Mouse (Mus musculus) brain, embryonic 14.5 days (tissue): ENCODE measurements around the gene Flvcr1. TPM values are rescaled to one million over a fixed set of nuclear protein-coding genes. Genes with fewer than 3 reads are reported as not detected.
"Not testable (repeated sequence)": the region's sequence is repeated elsewhere in the genome, so short reads cannot be mapped to it uniquely, and the experiment has no call there.

Experiments used
- DNase-seq: peaks from one replicate; pipeline ENCODE4 v3.0.0-alpha.2; 2011; ENCODE audit warnings: low read depth
- CTCF ChIP-seq: fragments of 200-500 bp; IDR thresholded peaks from 2 replicates; pipeline ENCODE4 v1.5.1; 2012; ENCODE audit warnings: inconsistent platforms, mild to moderate bottlenecking, moderate library complexity, borderline replicate concordance; ENCODE audit not compliant: insufficient read depth, insufficient read length; ENCODE audit errors: extremely low read depth
- POLR2A ChIP-seq: fragments of 200-500 bp; IDR thresholded peaks from 2 replicates; pipeline ENCODE4 v1.6.1; 2012; ENCODE audit warnings: mild to moderate bottlenecking, inconsistent platforms, borderline replicate concordance; ENCODE audit not compliant: poor library complexity, insufficient read depth, insufficient read length, severe bottlenecking; ENCODE audit errors: extremely low read depth
- polyA plus RNA-seq: library from polyadenylated mRNA; depleted of rRNA; stranded (reverse); fragments of >200 nt; gene quantifications from 2 replicates; pipeline ENCODE4 v1.2.3, GENCODE M21; 2012

The Flvcr1 gene
- polyA plus RNA-seq, 1 experiment: 24.6 TPM

DNA sequence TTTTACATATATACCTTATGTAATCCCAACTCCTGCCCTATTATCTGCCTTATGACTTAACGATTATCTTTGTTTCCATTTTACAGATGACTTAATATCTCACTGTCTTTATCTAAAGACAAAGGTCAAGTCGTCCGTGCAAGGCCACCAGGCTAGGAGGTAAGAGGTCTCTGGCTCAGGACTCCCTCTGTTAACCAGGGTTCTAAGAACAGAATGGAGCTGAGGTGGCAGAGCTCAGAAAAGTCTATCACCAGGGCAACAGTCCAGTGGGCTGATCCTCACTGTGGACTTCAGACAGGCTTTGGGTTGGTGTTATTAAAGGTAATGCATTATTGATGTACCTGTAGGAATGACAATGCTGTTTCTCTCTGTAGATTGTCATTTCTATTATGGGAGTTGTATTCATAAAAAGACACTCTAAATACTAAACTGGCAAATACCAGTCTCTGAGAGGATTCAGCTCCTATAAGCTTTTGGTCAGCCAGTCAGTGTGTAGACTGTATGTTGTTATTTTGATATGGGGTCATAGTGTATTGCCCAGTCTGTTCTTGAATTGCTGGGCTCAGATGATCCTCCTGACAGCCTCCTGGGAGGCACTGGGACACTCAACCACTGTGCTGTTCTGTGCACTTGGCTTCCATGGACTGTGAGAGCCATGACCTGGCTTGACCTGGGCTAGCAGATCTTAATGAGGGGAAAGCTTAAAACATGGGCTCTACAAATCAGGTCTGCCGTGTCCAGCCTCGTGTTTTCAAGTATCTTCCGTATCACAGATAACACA is 10.8 kb upstream of the Flvcr1 start, which contains the start of gene Spata45:
Gene Spata45 (plus strand): TSS at position 86 of the 781 bp plus-strand sequence.
- DNase-seq: no peak
- no peak for TF ChIP-seq CTCF
- no peak for TF ChIP-seq POLR2A

DNA sequence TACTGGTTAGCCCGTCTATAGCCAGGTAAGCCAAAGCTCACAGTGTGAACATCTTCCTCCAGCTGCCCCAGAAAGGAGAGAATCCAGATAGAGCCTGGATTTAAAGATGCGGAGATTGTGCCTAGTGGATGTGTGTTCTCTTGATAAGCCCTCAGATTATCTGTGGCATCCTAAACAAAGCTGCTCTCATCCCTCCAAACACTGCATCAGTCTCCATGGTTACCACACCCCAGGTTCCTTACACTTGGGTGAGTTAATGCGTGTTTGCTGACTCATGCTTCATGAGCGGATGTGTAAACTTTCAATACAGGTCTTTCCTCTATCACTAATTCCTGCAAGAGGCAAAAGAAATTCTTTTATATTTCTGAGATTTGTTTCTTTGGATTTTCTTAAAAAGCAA is 9.7 kb upstream of the Flvcr1 start:
- DNase-seq: peak; percentile 57
- TF ChIP-seq POLR2A (no peak), CTCF (no peak)

GRCm38 (mm10) chr1:191030922-191031425 is 5.0 kb upstream of the Flvcr1 start:
- DNase-seq: not testable (repeated sequence)

DNA sequence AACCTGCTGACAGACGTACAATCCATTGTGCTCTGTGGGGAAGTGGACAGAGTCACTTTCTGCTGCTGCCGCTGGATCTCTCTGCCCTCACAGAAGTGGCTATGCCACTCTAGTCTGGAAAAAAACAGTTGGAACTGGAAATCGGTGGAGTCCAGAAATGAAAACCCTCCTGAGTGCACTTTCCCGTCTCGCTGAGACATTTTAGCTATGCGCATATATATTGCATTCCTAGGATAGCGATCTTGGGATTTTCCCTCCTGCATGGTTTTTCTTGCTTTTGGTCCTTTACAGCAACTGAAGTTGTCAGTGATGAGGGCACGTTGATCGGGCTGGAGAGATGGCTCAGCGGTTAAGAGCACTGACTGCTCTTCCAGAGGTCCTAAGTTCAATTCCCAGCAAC is 4.2 kb upstream of the Flvcr1 start:
- TF ChIP-seq POLR2A: no peak
- no peak for TF ChIP-seq CTCF
- no peak for DNase-seq

GRCm38 (mm10) chr1:191025016-191026012 is 644 bp downstream of the Flvcr1 start:
- DNase-seq: peak; percentile 59

DNA sequence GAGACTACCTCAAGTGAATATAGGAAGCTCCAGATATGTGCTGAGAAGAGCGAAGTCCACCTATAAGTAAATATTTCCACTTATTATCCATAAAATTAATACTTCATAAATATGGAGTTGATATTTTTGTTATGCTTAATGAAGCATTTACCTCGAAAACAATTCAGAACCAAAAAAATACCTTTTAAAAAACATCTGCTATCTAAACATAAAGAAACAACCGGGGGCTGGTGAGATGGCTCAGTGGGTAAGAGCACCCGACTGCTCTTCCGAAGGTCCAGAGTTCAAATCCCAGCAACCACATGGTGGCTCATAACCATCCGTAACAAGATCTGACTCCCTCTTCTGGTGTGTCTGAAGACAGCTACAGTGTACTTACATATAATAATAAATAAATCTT is 2.2 kb downstream of the Flvcr1 start:
- not testable (repeated sequence) for DNase-seq

More at GRCm38 (mm10) chr1:191025016-191026012, 644 bp downstream of the Flvcr1 start:
- no peak for TF ChIP-seq CTCF
- no peak for TF ChIP-seq POLR2A

- TF ChIP-seq CTCF (no peak), POLR2A (no peak)
Measured at GRCm38 (mm10) chr1:191023140-191023539, 2.8 kb downstream of the Flvcr1 start.

DNA sequence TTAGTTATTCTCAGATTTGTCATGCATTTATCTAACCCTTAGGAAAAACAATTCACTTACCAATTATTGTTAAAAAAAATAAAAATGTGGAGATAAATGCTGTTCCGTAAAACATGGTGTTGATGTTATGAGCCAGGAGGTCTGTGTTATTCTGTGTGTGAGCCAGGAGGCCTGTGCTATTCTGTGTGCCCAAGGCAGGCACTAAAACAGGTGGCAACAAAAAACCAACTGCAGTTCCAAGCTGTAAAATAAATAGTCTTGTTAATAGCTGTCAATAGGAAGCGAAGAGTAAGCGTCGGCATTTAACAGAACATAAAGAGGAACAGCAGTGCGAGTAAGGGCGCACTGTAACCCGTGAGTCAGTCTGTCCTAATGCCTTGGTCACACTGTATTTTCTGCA is 4.9 kb downstream of the Flvcr1 start:
- TF ChIP-seq POLR2A: no peak
- TF ChIP-seq CTCF: no peak
- DNase-seq: peak; percentile 47

More at GRCm38 (mm10) chr1:191023140-191023539, 2.8 kb downstream of the Flvcr1 start:
- DNase-seq: no peak

- peak; percentile 64 for DNase-seq
- TF ChIP-seq POLR2A: no peak
- no peak for TF ChIP-seq CTCF
Measured at GRCm38 (mm10) chr1:191020217-191020924, 5.6 kb downstream of the Flvcr1 start.

DNA sequence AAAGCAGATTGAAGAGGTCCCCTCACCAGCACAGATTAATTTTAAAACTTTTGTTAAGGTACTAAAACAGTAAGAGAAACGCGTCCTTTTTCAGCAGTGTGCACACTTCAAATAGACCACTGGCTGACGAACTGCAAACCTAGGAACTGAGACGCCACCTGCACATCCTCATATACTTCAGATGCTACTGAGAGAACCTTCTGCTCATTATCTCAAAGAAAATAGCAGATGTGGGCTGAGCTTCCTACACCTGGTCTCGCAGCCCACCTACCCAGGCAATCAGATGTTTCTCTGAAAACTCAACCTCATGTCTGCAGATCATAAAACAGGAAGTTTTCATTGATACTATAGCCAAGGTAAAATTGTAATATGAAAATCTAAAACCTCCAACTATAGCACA is 6.2 kb downstream of the Flvcr1 start:
- no peak for DNase-seq
- TF ChIP-seq POLR2A (no peak), CTCF (no peak)

DNA sequence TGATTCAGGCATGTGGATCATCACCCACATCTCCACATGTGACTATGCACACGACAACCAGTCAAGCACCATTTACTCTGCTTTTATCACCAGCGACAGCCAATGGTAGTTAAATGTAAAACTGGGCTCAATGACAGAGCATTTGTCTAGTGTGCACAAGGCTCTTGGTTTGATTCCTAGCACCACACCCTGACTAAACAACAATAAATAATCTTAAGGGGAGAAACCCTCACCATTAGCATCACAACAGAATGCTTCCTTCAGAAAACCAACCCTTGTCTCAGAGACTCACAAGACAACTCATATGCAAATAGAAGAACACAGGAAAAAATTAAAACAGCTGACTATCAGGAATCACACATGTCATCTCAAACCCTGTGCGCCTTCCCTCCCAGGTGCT is 11.7 kb downstream of the Flvcr1 start:
- no peak for DNase-seq
- no peak for TF ChIP-seq CTCF
- no peak for TF ChIP-seq POLR2A
